Mouse (Mus musculus) midbrain, embryonic 11.5 days (tissue): ENCODE results near the gene Medag. TPM values are rescaled to one million over a fixed set of nuclear protein-coding genes. Genes with fewer than 3 reads are reported as not detected.

Experiments
- ATAC-seq: fragments of 200-750 bp; cut with Nextera tagmentation; 2 replicates; pipeline ENCODE4 v1.8.0; 2017; ENCODE audit warnings: moderate TSS enrichment, moderate library complexity; ENCODE audit not compliant: low FRiP score
- DNase-seq: peaks from one replicate; pipeline ENCODE4 v3.0.0; 2015; ENCODE audit warnings: low spot score; ENCODE audit errors: missing footprints
- H3K27ac ChIP-seq: fragments of 300-500 bp; sonication (generic); 2 replicates; pipeline ENCODE4 v1.5.1; 2014; ENCODE audit warnings: low read depth, low read length
- H3K27me3 ChIP-seq: fragments of 300-500 bp; sonication (generic); 2 replicates; pipeline ENCODE4 v1.6.1; 2014; ENCODE audit warnings: mild to moderate bottlenecking, low read length, moderate library complexity, mixed read lengths; ENCODE audit not compliant: control insufficient read depth, insufficient read depth
- H3K36me3 ChIP-seq: fragments of 300-500 bp; sonication (generic); 2 replicates; pipeline ENCODE4 v1.6.1; 2014; ENCODE audit warnings: mild to moderate bottlenecking, low read length, moderate library complexity, mixed read lengths; ENCODE audit not compliant: control insufficient read depth, insufficient read depth
- H3K4me1 ChIP-seq: fragments of 300-500 bp; sonication (generic); 2 replicates; pipeline ENCODE4 v1.6.1; 2014; ENCODE audit warnings: low read length; ENCODE audit not compliant: control insufficient read depth, insufficient read depth
- H3K4me2 ChIP-seq: fragments of 300-500 bp; sonication (generic); 2 replicates; pipeline ENCODE4 v1.6.1; 2014; ENCODE audit warnings: mild to moderate bottlenecking, moderate library complexity
- H3K4me3 ChIP-seq: fragments of 300-500 bp; sonication (generic); 2 replicates; pipeline ENCODE4 v1.5.1; 2014; ENCODE audit warnings: low read depth, low read length
- H3K9ac ChIP-seq: fragments of 300-500 bp; sonication (generic); 2 replicates; pipeline ENCODE4 v1.6.1; 2014; ENCODE audit warnings: low read length
- H3K9me3 ChIP-seq: fragments of 300-500 bp; sonication (generic); 2 replicates; pipeline ENCODE4 v1.6.1; 2016; ENCODE audit warnings: low read length; ENCODE audit not compliant: control insufficient read depth
- WGBS: fragments of 180-500 bp; shearing (Covaris S2); extraction: QIAGEN DNeasy Blood & Tissue Kit; methylation state at CpG from one replicate; pipeline ENCODE4 v1.1.7; 2014; 5-methylcytosine and 5-hydroxymethylcytosine counted together
- polyA plus RNA-seq: library from polyadenylated mRNA; unstranded; fragments of >200 nt; fragmentation: Nextera tagmentation; extraction: Ambion mirVana; gene quantifications from 2 replicates; pipeline ENCODE4 v1.2.1, GENCODE M21; 2014

Medag gene
- polyA plus RNA-seq, 1 experiment from 2014 or later, result 0.66 TPM

DNA sequence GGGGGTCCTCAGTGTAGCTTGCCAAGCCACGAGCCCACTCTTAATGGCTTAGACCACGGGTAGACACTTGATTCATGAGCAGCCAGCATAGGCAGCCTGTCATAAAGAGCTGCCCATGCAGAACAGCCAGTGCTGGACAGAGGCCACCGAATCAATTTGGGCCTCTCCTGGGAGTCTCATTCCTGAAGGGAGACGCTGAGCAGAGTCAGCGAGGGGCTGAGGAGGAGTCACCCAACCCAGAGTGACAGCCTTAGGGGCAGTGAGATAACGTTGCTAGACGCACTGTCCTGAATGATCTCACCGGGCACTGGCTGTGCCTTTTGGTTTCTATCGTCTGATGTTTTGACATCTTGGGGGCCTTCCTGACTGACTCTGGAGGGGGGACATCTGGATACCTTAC is 38.3 kb upstream of the Medag start:
- Histone ChIP-seq H3K4me3 (no peak overlapping the region), H3K36me3 (no peaks in the 10 kb centered on the region), H3K4me1 (peaks cover 11% of the 10 kb centered on the region), H3K9ac (no peak overlapping the region), H3K27me3 (no peaks in the 10 kb centered on the region), H3K9me3 (no peaks in the 10 kb centered on the region), H3K27ac (no peak overlapping the region), H3K4me2 (no peak overlapping the region)
- DNase-seq (no peak), ATAC-seq (no peak)
- 54% methylated on average over 9 of the region's 9 CpGs for WGBS

DNA sequence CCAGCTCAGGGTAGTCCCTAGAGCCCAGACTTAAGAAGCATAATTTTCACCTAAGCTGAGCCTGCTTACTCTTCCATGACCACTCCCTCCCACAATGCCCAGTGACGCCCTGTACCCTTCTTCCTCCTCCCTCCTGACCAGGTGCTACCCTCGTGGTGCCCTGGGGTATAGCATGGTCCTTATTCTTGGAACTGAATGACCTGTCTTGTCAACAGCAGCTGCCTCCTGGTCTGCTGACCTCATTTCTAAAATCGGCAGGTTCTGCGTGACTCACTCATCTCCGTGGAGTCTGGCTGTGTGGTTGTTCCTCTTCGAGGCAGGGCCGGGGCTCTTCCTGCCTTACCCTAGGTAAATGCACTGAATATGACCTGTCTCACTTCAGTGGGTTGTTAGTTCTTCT is 37.5 kb upstream of the Medag start:
- Histone ChIP-seq H3K4me2 (no peak overlapping the region), H3K9me3 (no peaks in the 10 kb centered on the region), H3K4me3 (no peak overlapping the region), H3K9ac (no peak overlapping the region), H3K27ac (no peak overlapping the region), H3K27me3 (no peaks in the 10 kb centered on the region), H3K36me3 (no peaks in the 10 kb centered on the region), H3K4me1 (peaks cover 16% of the 10 kb centered on the region)
- WGBS, result 89% methylated on average over 7 of the region's 7 CpGs
- no peak for DNase-seq
- ATAC-seq, result no peak

DNA sequence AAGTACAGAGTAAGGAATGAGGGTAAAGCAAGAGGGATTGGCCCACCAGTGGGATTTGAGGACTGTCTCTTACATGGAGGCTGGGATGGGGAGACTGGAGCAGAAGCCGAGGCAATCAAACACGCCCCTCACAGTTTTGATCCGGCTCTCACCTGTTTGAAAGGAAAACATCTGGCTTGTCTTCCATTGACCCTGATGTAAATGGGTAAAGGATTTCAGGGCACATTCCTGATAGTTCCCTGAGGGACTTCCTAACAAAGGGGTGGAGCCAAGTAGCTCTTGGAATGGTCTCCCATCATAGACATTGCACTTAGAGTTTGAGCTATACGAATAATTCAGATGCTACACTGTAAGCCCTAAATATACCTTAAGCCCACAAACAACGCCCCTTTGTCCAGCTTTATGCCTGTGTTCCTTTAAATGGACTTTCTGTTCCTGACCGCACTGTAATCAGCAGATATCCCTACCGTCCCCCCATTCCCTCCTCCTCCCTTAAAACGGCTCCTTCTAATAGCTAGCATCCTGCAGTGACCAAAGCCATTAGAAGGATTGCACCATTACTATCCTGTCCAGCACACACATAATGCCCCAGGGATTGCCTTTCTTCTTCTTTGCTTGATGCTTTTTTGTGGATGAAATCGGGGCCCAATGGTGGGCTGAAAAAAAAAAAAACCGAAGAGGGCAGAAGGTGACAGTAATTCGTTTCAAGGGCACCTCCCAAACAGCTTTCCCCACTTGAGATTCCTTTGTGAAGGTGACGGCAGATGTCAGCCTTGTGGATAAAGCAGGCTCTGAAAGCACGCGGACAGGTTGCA is 36.3 kb upstream of the Medag start:
- Histone ChIP-seq H3K36me3 (no peaks in the 10 kb centered on the region), H3K9me3 (no peaks in the 10 kb centered on the region), H3K4me3 (no peak overlapping the region), H3K27me3 (no peaks in the 10 kb centered on the region), H3K4me1 (peaks cover 28% of the 10 kb centered on the region), H3K27ac (peak overlapping the region; percentile 41; the same call in 1 of the 2 replicates), H3K9ac (peak overlapping the region; percentile 43), H3K4me2 (peak overlapping the region; percentile 19; the same call in 1 of the 2 replicates)
- 52% methylated on average over 14 of the region's 14 CpGs for WGBS
- DNase-seq (peak; percentile 87), ATAC-seq (no peak)

DNA sequence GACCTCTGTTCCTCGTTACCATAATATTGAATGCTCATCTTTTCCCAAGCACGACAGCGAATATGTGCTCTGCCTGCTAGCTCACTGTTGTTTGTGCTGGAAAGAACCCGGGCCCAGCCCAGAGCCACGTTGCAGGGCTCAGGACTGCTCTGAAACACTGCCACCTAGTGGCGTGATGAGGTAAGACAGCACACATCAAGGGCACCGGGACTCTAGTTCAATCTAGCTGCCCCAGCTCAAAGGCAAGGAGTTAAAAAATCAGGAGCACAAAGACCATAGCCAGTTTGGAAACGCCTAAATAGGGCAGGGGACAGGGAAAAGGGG is 35.7 kb upstream of the Medag start:
- 3% methylated on average over 8 of the region's 8 CpGs for WGBS
- Histone ChIP-seq H3K27ac (peak overlapping the region; percentile 41; the same call in 1 of the 2 replicates), H3K9ac (peak overlapping the region; percentile 43), H3K27me3 (no peaks in the 10 kb centered on the region), H3K4me1 (peaks cover 32% of the 10 kb centered on the region), H3K36me3 (no peaks in the 10 kb centered on the region), H3K9me3 (no peaks in the 10 kb centered on the region), H3K4me3 (no peak overlapping the region), H3K4me2 (peak overlapping the region; percentile 19; the same call in 1 of the 2 replicates)
- DNase-seq (peak; percentile 98), ATAC-seq (peak; percentile 67)

DNA sequence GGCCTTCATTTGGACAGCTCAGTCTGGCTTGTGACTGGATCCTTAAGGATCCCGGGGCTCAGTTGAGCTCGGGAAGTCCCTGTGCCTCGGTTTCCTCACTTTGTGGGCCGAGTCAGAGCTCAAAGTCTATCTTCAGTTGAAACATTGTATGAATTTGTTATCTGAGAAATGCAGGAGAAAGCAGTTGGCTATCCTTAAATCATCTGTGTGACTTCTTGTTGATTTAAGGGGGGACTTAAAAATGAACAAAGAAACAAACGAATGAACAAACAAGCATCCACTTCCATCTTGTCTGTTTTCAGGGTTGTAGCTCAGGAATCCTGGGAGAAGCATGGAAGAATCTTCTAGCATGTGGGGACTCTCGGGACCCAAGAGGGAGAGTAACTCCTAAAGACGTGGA is 35.2 kb upstream of the Medag start:
- Histone ChIP-seq H3K9ac (no peak overlapping the region), H3K27me3 (no peaks in the 10 kb centered on the region), H3K4me3 (no peak overlapping the region), H3K27ac (no peak overlapping the region), H3K4me2 (no peak overlapping the region), H3K4me1 (peaks cover 37% of the 10 kb centered on the region), H3K36me3 (no peaks in the 10 kb centered on the region), H3K9me3 (no peaks in the 10 kb centered on the region)
- ATAC-seq (no peak), DNase-seq (no peak)
- WGBS, result 86% methylated on average over 7 of the region's 7 CpGs

DNA sequence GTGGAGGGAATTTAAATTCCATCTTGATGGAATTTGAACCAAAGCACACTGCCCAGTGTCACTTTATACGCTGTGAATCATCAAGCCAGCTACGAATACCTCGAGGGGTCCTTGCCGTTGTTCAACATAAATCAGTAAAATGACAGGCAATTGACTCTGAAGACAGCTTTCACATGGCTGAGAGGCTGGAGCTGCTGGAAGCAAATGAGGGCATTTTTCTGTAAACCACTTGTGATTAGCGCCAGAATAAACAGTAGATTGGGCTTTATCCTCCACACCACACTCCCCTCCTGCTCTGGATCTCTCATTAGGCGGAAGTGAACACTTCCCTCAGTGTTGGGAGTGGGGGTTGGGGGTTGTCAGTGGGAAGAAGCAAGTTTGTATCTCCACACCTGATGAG is 34.3 kb upstream of the Medag start:
- Histone ChIP-seq H3K4me1 (peaks cover 39% of the 10 kb centered on the region), H3K9ac (no peak overlapping the region), H3K36me3 (no peaks in the 10 kb centered on the region), H3K27ac (no peak overlapping the region; the same call in 1 of the 2 replicates), H3K4me2 (no peak overlapping the region), H3K27me3 (no peaks in the 10 kb centered on the region), H3K9me3 (no peaks in the 10 kb centered on the region), H3K4me3 (no peak overlapping the region)
- DNase-seq, result no peak
- WGBS, result 56% methylated on average over 6 of the region's 6 CpGs
- ATAC-seq, result no peak

DNA sequence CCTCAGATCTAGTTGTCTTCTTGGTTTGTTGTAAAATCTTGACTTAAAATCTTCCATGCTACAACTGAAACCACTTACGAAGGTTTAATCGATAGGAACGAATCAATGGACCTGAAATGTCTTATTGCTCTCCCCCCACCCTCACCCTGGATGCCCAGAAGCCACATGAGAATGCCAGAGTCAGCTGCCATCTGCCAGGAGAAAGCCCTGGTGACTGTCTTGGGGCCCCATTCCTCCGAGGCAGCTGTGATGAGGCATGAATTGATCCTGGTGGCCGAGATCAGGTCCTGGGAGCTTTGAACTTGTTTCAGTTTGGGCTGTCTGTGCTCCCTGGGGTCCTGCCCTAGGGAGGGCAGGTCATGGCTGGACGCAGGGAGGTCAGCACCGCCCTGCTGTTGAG is 33.0 kb upstream of the Medag start:
- DNase-seq (no peak), ATAC-seq (no peak)
- no peaks in the 10 kb centered on the region for H3K36me3 ChIP-seq
- no peak overlapping the region; the same call in 1 of the 2 replicates for H3K27ac ChIP-seq
- no peak overlapping the region for H3K9ac ChIP-seq
- WGBS, result 58% methylated on average over 7 of the region's 7 CpGs
- H3K4me3 ChIP-seq, result no peak overlapping the region
- H3K4me2 ChIP-seq, result no peak overlapping the region
- no peaks in the 10 kb centered on the region; the same call in 1 of the 2 replicates for H3K9me3 ChIP-seq
- H3K4me1 ChIP-seq, result peaks cover 39% of the 10 kb centered on the region
- no peaks in the 10 kb centered on the region for H3K27me3 ChIP-seq

DNA sequence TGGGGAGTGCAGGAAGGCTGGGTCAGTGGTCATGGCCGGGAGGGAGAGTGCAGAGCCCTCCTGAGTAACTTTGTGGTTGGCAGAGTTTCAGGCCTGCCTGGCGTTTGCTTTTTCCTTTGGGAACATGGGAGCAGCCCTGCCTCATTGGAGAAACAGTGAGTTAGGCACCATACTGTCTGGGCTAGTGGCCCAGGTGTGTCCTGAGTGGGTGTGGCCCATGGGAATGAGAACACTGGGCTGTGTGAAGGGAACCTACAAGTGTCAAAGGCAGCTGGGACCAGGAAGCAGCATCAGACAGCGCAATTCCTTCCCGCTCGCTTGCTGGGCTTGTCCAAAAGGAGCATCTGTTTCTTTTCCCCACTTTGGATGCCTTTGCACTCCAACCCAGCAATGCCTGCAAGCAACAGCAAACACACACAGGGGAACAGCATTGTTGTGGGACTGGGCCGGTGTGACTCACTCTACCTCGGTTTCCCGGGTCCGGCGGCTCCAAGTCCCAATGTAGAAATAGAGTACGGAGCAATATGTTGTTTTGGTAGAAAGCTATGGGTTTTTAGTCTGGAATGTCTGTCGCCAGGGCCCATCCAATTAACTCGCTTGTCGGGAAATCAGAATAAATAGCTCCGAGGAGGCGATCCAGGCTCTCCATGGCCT is 32.3 kb upstream of the Medag start:
- Histone ChIP-seq H3K27ac (peak overlapping the region; percentile 90), H3K27me3 (no peaks in the 10 kb centered on the region), H3K36me3 (no peaks in the 10 kb centered on the region), H3K4me1 (peaks cover 39% of the 10 kb centered on the region), H3K9ac (no peak overlapping the region; the same call in 1 of the 2 replicates), H3K9me3 (no peaks in the 10 kb centered on the region; the same call in 1 of the 2 replicates), H3K4me2 (no peak overlapping the region), H3K4me3 (no peak overlapping the region)
- 85% methylated on average over 16 of the region's 16 CpGs for WGBS
- ATAC-seq (no peak), DNase-seq (no peak)

DNA sequence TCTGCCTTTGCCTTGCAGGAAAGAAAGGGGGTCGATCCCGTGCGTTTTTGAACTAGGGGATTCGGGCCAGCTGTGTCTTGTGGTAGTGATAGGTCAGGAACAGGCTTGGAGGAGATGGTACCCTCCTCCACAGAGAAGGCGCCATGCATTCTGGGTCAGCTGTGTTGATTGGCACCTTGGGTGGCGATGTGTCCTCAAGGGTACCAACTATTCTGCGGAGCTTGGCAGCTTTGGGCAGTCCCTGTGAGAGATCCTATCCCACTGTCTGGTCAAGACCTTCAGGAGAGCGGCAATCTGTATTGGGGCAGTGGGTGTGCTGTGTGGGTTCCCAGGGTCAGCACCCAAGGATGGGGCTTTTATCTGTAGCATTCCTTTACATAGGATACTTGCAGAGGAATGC is 31.7 kb upstream of the Medag start:
- H3K4me3 ChIP-seq, result no peak overlapping the region
- 71% methylated on average over 8 of the region's 8 CpGs for whole genome bisulfite sequencing
- peaks cover 39% of the 10 kb centered on the region for H3K4me1 ChIP-seq
- DNase-seq, result peak; percentile 91
- H3K9me3 ChIP-seq, result no peaks in the 10 kb centered on the region; the same call in 1 of the 2 replicates
- peak; percentile 45 for ATAC-seq
- peak overlapping the region; percentile 90 for H3K27ac ChIP-seq
- H3K4me2 ChIP-seq, result peak overlapping the region; percentile 19; the same call in 1 of the 2 replicates
- no peaks in the 10 kb centered on the region for H3K27me3 ChIP-seq
- H3K9ac ChIP-seq, result peak overlapping the region; percentile 30; the same call in 1 of the 2 replicates
- no peaks in the 10 kb centered on the region for H3K36me3 ChIP-seq
